Mouse (Mus musculus) right cerebral cortex, postnatal 10 days (tissue): ENCODE data around the gene Hist1h2bg.
A peak's percentile ranks its signal among the peaks of the same experiment; 100 is the strongest.
"Not testable (repeated sequence)": the region's sequence is repeated elsewhere in the genome, so short reads cannot be mapped to it uniquely, and the experiment has no call there.

Experiments used
- DNase-seq, 2 experiments: peaks; one replicate each; pipeline ENCODE4 v3.0.0; 2021; ENCODE audit warnings: low spot score in 2 of 2

Gene Hist1h2bg

GRCm38 (mm10) chr13:23582219-23583056 is 11.2 kb downstream of the Hist1h2bg start:
- no peak for DNase-seq

- no peak for DNase-seq
Measured at GRCm38 (mm10) chr13:23583387-23584068, 12.3 kb downstream of the Hist1h2bg start.

GRCm38 (mm10) chr13:23584331-23584730 is 13.1 kb downstream of the Hist1h2bg start:
- DNase-seq, result no peak

GRCm38 (mm10) chr13:23585029-23585441 is 13.8 kb downstream of the Hist1h2bg start:
- DNase-seq, result peak; percentile 76 to 77

- DNase-seq, result peak; percentile 80 to 84
Measured at GRCm38 (mm10) chr13:23585442-23586098, 14.4 kb downstream of the Hist1h2bg start.

- no peak for DNase-seq
Measured at GRCm38 (mm10) chr13:23586099-23586939, 15.1 kb downstream of the Hist1h2bg start.

GRCm38 (mm10) chr13:23586940-23587225 is 15.7 kb downstream of the Hist1h2bg start:
- no peak for DNase-seq

GRCm38 (mm10) chr13:23591206-23591605 is 20.0 kb downstream of the Hist1h2bg start:
- no peak for DNase-seq

GRCm38 (mm10) chr13:23591886-23592285 is 20.7 kb downstream of the Hist1h2bg start:
- DNase-seq, result not testable (repeated sequence)

- DNase-seq, result no peak
Measured at GRCm38 (mm10) chr13:23592614-23593013, 21.4 kb downstream of the Hist1h2bg start.

GRCm38 (mm10) chr13:23593051-23593770 is 22.0 kb downstream of the Hist1h2bg start:
- DNase-seq, result no peak

GRCm38 (mm10) chr13:23595185-23595584 is 24.0 kb downstream of the Hist1h2bg start:
- DNase-seq, result no peak

- DNase-seq, result no peak
Measured at GRCm38 (mm10) chr13:23595622-23596372, 24.6 kb downstream of the Hist1h2bg start.

- DNase-seq, result peak; percentile 58 to 84
Measured at GRCm38 (mm10) chr13:23597957-23598356, 26.8 kb downstream of the Hist1h2bg start.

GRCm38 (mm10) chr13:23603182-23603699 is 32.0 kb downstream of the Hist1h2bg start:
- no peak for DNase-seq

- no peak for DNase-seq
Measured at GRCm38 (mm10) chr13:23604452-23604851, 33.3 kb downstream of the Hist1h2bg start.

- DNase-seq, result no peak
Measured at GRCm38 (mm10) chr13:23605052-23605451, 33.9 kb downstream of the Hist1h2bg start.

GRCm38 (mm10) chr13:23609209-23609608 is 38.0 kb downstream of the Hist1h2bg start:
- DNase-seq, result no peak

GRCm38 (mm10) chr13:23609844-23610243 is 38.6 kb downstream of the Hist1h2bg start:
- DNase-seq, result no peak

- no peak for DNase-seq
Measured at GRCm38 (mm10) chr13:23610393-23610792, 39.2 kb downstream of the Hist1h2bg start.
